In the genomic region with DNA sequence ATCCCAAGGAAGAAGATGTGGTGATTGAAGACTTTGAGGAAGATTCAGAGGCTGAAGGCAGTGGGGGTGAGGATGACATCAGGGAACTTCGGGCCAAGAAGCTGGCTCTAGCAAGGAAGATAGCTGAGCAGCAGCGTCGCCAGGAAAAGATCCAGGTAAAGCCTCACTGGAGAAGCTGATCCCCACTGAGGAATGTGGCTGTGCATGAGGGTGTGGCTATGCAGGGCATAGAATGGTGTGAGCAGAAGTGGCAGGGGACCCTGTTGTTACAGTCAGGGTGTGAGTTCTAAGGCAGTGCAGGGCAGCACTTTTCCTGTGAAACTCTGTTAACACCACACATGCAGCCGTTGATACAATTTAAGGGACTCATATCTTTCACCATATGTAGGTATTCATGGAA, we compare ENCODE assay signal across 23 mouse cellular contexts. TPM values are rescaled to one million over a fixed set of nuclear protein-coding genes. Genes with fewer than 3 reads are reported as not detected.
DNase-seq lines count a peak whose midpoint lies in the region; ATAC-seq and TF ChIP-seq lines count a peak whose summit lies in the region.
"Had no signal": no experiment of that assay in that cellular context is flagged by ENCODE, and none has a peak within 500 bp of the region (broad histone marks: within the 10 kb centered on the region; RNA-seq: fewer than 3 reads in every experiment).

No protein-coding gene starts in this region.

- no peaks in the 10 kb centered on the region for H3K79me2 ChIP-seq in heart, adult 2 months (replicated peaks; ENCODE audit: control insufficient read depth, insufficient read depth, low read length)

- no peak for TF ChIP-seq EP300 in heart, adult 2 months (IDR thresholded peaks at IDR 0.05; ENCODE audit: insufficient read depth, low read depth, low read length)
- TF ChIP-seq EP300 in lung, postnatal 0 days (IDR thresholded peaks at IDR 0.05) = no peak

- intact Hi-C loops in heart, adult 2 months (cut with DNase I) = no loop called here

- peaks cover 29% of the 10 kb centered on the region for H3K36me3 ChIP-seq in heart, adult 2 months (ENCODE audit: control insufficient read depth, insufficient read depth, low read length)
- H3K36me3 ChIP-seq in lung, postnatal 0 days (ENCODE audit: insufficient read depth, low read length) = 0 out of 2 replicates have a peak, but pooled peaks cover 4% of the 10 kb centered on the region
- peaks cover 34% of the 10 kb centered on the region for H3K36me3 ChIP-seq in limb, embryonic 13.5 days

- TF ChIP-seq POLR2A in heart, adult 2 months (IDR thresholded peaks at IDR 0.05; ENCODE audit: insufficient read depth, low read depth, low read length) = no peak

- H3K4me2 ChIP-seq in lung, postnatal 0 days (replicated peaks; ENCODE audit: low read depth, low read length) = no peak overlapping the region
- H3K4me2 ChIP-seq in limb, embryonic 13.5 days (replicated peaks) = no peak overlapping the region
- H3K4me2 ChIP-seq: forebrain, embryonic 12.5 days; hindbrain, embryonic 14.5 days; midbrain, embryonic 12.5 days; neural tube, embryonic 15.5 days had no signal

- no peak for ATAC-seq in lung, postnatal 0 days
- ATAC-seq in limb, embryonic 13.5 days (ENCODE audit: low FRiP score, low read depth) = no peak
- no peak for ATAC-seq in monocyte, adult 5-6 weeks (replicated peaks; ENCODE audit: insufficient number of reproducible peaks, low FRiP score, low TSS enrichment, poor library complexity, severe bottlenecking)

- no peak for TF ChIP-seq CTCF in heart, adult 2 months (IDR thresholded peaks at IDR 0.05)
- no peak for TF ChIP-seq CTCF in lung, postnatal 0 days (IDR thresholded peaks at IDR 0.05)

- no peaks in the 10 kb centered on the region for H3K9me3 ChIP-seq in lung, postnatal 0 days (ENCODE audit: low read length)
- no peaks in the 10 kb centered on the region for H3K9me3 ChIP-seq in limb, embryonic 13.5 days
- H3K9me3 ChIP-seq: forebrain, embryonic 12.5 days; heart, embryonic 10.5 days; midbrain, embryonic 12.5 days; neural tube, embryonic 15.5 days had no signal

- H3K4me1 ChIP-seq in heart, adult 2 months (ENCODE audit: control insufficient read depth, insufficient read depth, low read length) = peaks cover 38% of the 10 kb centered on the region
- H3K4me1 ChIP-seq in lung, postnatal 0 days (ENCODE audit: insufficient read depth, low read depth, low read length) = peaks cover 24% of the 10 kb centered on the region; the same call in 1 of the 2 replicates
- H3K4me1 ChIP-seq in limb, embryonic 13.5 days = peaks cover 84% of the 10 kb centered on the region

- no peak overlapping the region for H3K9ac ChIP-seq in heart, adult 2 months (ENCODE audit: low read depth, low read length)
- no peak overlapping the region for H3K9ac ChIP-seq in lung, postnatal 0 days (replicated peaks; ENCODE audit: low read depth)
- peak overlapping the region; percentile 39; the same call in 1 of the 2 replicates for H3K9ac ChIP-seq in limb, embryonic 13.5 days
- H3K9ac ChIP-seq: forebrain, embryonic 12.5 days; hindbrain, embryonic 14.5 days; liver, embryonic 14.5 days; midbrain, embryonic 12.5 days; neural tube, embryonic 15.5 days had no signal

- H3K4me3 ChIP-seq in heart, adult 2 months = no peak overlapping the region
- no peak overlapping the region for H3K4me3 ChIP-seq in lung, postnatal 0 days (ENCODE audit: low read depth, low read length)
- H3K4me3 ChIP-seq in limb, embryonic 13.5 days = no peak overlapping the region
- H3K4me3 ChIP-seq: forebrain, embryonic 12.5 days; heart, embryonic 10.5 days; layer of hippocampus, adult 2 months; midbrain, embryonic 12.5 days; neural tube, embryonic 15.5 days had no signal

- no peak overlapping the region for H3K27ac ChIP-seq in heart, adult 2 months
- H3K27ac ChIP-seq in lung, postnatal 0 days (ENCODE audit: low read length) = no peak overlapping the region
- peak overlapping the region; percentile 85 for H3K27ac ChIP-seq in limb, embryonic 13.5 days
- H3K27ac ChIP-seq: layer of hippocampus, adult 2 months; liver, embryonic 14.5 days; midbrain, embryonic 12.5 days; neural tube, embryonic 15.5 days had no signal

- peak; percentile 62 for DNase-seq in heart, adult 11 months
- no peak for DNase-seq in heart, adult 2 months
- DNase-seq in lung, postnatal 0 days (ENCODE audit: low spot score) = peak; percentile 15
- DNase-seq in lung, postnatal 25 days (ENCODE audit: low spot score) = no peak
- DNase-seq in thymus, adult 18-20 months = no peak
- DNase-seq in adrenal gland, postnatal 14 days = no peak
- DNase-seq: adrenal gland, postnatal 10 days; cerebellum, adult 18-20 months; cerebellum, postnatal 36 days; gastrocnemius, postnatal 14 days; kidney, adult 8-10 months; lung, postnatal 4 days; right cerebral cortex, postnatal 4 days; thymus, postnatal 25 days had no signal

- 88% methylated on average over 4 of the region's 4 CpGs for WGBS in heart, adult 2 months
- WGBS in lung, postnatal 0 days = 74% methylated on average over 4 of the region's 4 CpGs
- 64% methylated on average over 4 of the region's 4 CpGs for WGBS in limb, embryonic 13.5 days

- H3K27me3 ChIP-seq in heart, adult 2 months (ENCODE audit: control insufficient read depth, insufficient read depth, low read length) = no peaks in the 10 kb centered on the region
- H3K27me3 ChIP-seq in lung, postnatal 0 days (replicated peaks; ENCODE audit: insufficient read depth, low read length) = no peaks in the 10 kb centered on the region
- H3K27me3 ChIP-seq in limb, embryonic 13.5 days = no peaks in the 10 kb centered on the region
- H3K27me3 ChIP-seq: forebrain, embryonic 12.5 days; midbrain, embryonic 12.5 days; neural tube, embryonic 15.5 days had no signal

RNA-seq across cellular contexts. Expression of a gene that starts 26.6 kb away (rescaled TPM):
- 10 to 100 TPM; 12.6 to 13.6 TPM for total RNA-seq in heart, adult 2 months (2021)
- polyA plus RNA-seq in heart, adult 2 months (2012; rRNA removed) = 15.5 and 19.6 TPM in 2 replicates
- polyA plus RNA-seq in lung, postnatal 0 days (2015; fragmentation: Nextera tagmentation; extraction: Ambion mirVana) = 9.9 and 13.4 TPM in 2 replicates
- polyA plus RNA-seq in limb, embryonic 13.5 days (2015; fragmentation: Nextera tagmentation; extraction: Ambion mirVana) = 28.2 and 29.3 TPM in 2 replicates
- total RNA-seq in monocyte, adult 5-6 weeks (2017) = 0.11 to 0.95 TPM (median 0.78 TPM) in 3 replicates
- 14.5 and 17.0 TPM in 2 replicates for total RNA-seq in adrenal gland, postnatal 14 days (2021)

RNA-seq across cellular contexts. Expression of a gene that starts 35.9 kb away (rescaled TPM):
- total RNA-seq in heart, adult 2 months (2021) = 1 to 10 TPM; 5.7 to 6.1 TPM
- 11.1 and 16.7 TPM in 2 replicates for polyA plus RNA-seq in heart, adult 2 months (2012; rRNA removed)
- 19.7 and 22.0 TPM in 2 replicates for polyA plus RNA-seq in lung, postnatal 0 days (2015; fragmentation: Nextera tagmentation; extraction: Ambion mirVana)
- 27.8 and 29.5 TPM in 2 replicates for polyA plus RNA-seq in limb, embryonic 13.5 days (2015; fragmentation: Nextera tagmentation; extraction: Ambion mirVana)
- 8.5 to 15.8 TPM (median 9.5 TPM) in 3 replicates for total RNA-seq in monocyte, adult 5-6 weeks (2017)
- total RNA-seq in adrenal gland, postnatal 14 days (2021) = 14.5 and 15.8 TPM in 2 replicates

RNA-seq across cellular contexts. Expression of a gene that starts 48.3 kb away (rescaled TPM):
- 10 to 100 TPM in 1 of 2 experiments, 1 to 10 TPM in 1; 8.5 to 11.6 TPM for total RNA-seq in heart, adult 2 months (2021)
- polyA plus RNA-seq in heart, adult 2 months (2012; rRNA removed) = 21.7 and 32.9 TPM in 2 replicates
- polyA plus RNA-seq in lung, postnatal 0 days (2015; fragmentation: Nextera tagmentation; extraction: Ambion mirVana) = 11.3 and 14.8 TPM in 2 replicates
- 23.9 and 24.9 TPM in 2 replicates for polyA plus RNA-seq in limb, embryonic 13.5 days (2015; fragmentation: Nextera tagmentation; extraction: Ambion mirVana)
- 3.0 to 22.9 TPM (median 3.2 TPM) in 3 replicates for total RNA-seq in monocyte, adult 5-6 weeks (2017)
- 22.3 and 28.5 TPM in 2 replicates for total RNA-seq in adrenal gland, postnatal 14 days (2021)

RNA-seq across cellular contexts. Expression of a gene that starts 50.8 kb away (rescaled TPM):
- 1 to 10 TPM; 8.4 to 9.4 TPM for total RNA-seq in heart, adult 2 months (2021)
- 7.5 and 10.4 TPM in 2 replicates for polyA plus RNA-seq in heart, adult 2 months (2012; rRNA removed)
- polyA plus RNA-seq in lung, postnatal 0 days (2015; fragmentation: Nextera tagmentation; extraction: Ambion mirVana) = 3.6 and 4.3 TPM in 2 replicates
- polyA plus RNA-seq in limb, embryonic 13.5 days (2015; fragmentation: Nextera tagmentation; extraction: Ambion mirVana) = 2.3 and 3.1 TPM in 2 replicates
- total RNA-seq in monocyte, adult 5-6 weeks (2017) = 1.5 to 3.6 TPM (median 2.2 TPM) in 3 replicates
- total RNA-seq in adrenal gland, postnatal 14 days (2021) = 29.5 and 32.6 TPM in 2 replicates

Comparison
In these comparisons a context has a peak if more than half of its experiments do, and no peak if none do; other contexts are left out.
1. DNase-seq: peak in heart, adult 11 months (single experiment) and lung, postnatal 0 days (single experiment); none in heart, adult 2 months (0 of 2), lung, postnatal 25 days (single experiment), thymus, adult 18-20 months (0 of 2) and adrenal gland, postnatal 14 days (single experiment).